Mouse (Mus musculus) gastrocnemius, adult 2 months (tissue): Measurements from ENCODE around the gene Fgfr2. TPM values are rescaled to one million over a fixed set of nuclear protein-coding genes. Genes with fewer than 3 reads are reported as not detected.

ENCODE experiments used
- DNase-seq: peaks from one replicate; pipeline ENCODE4 v3.0.0; 2022
- H3K27ac ChIP-seq: fragments of 200-600 bp; 2 replicates; pipeline ENCODE4 v1.8.1; 2022; ENCODE audit warnings: mild to moderate bottlenecking
- H3K4me3 ChIP-seq: fragments of 200-600 bp; 2 replicates; pipeline ENCODE4 v1.8.1; 2022; ENCODE audit warnings: mild to moderate bottlenecking, moderate library complexity
- CTCF ChIP-seq: fragments of 200-600 bp; IDR thresholded peaks from 2 replicates; pipeline ENCODE4 v1.8.1; 2022; ENCODE audit warnings: antibody characterized with exemption, mild to moderate bottlenecking, moderate library complexity
- intact Hi-C: fragments of 180-260 bp; cut with DNase I; formaldehyde crosslinking; loops from one replicate; pipeline ENCODE4 v1.15.1; 2025
- total RNA-seq, 2 experiments: library from RNA; stranded (reverse); gene quantifications; 2 replicates each; pipeline ENCODE4 v1.2.3; 2021

Fgfr2 gene
- total RNA-seq, 2 experiments from 2014 or later: 0.15 to 0.33 TPM

- intact Hi-C loops: no loop called here
- no peak for DNase-seq
These were observed 2754.1 kb downstream of the Fgfr2 start for GRCm38 (mm10) chr7:130368827-130369641.

GRCm38 (mm10) chr7:130368036-130368826 lies 2754.9 kb downstream of the Fgfr2 start:
- Histone ChIP-seq H3K4me3 (no peak overlapping the region), H3K27ac (no peak overlapping the region)
- intact Hi-C loops: no loop called here
- TF ChIP-seq CTCF: no peak
- no peak for DNase-seq

More at GRCm38 (mm10) chr7:130368827-130369641, 2754.1 kb downstream of the Fgfr2 start:
- Histone ChIP-seq H3K4me3 (no peak overlapping the region), H3K27ac (no peak overlapping the region)
- TF ChIP-seq CTCF: no peak

DNA sequence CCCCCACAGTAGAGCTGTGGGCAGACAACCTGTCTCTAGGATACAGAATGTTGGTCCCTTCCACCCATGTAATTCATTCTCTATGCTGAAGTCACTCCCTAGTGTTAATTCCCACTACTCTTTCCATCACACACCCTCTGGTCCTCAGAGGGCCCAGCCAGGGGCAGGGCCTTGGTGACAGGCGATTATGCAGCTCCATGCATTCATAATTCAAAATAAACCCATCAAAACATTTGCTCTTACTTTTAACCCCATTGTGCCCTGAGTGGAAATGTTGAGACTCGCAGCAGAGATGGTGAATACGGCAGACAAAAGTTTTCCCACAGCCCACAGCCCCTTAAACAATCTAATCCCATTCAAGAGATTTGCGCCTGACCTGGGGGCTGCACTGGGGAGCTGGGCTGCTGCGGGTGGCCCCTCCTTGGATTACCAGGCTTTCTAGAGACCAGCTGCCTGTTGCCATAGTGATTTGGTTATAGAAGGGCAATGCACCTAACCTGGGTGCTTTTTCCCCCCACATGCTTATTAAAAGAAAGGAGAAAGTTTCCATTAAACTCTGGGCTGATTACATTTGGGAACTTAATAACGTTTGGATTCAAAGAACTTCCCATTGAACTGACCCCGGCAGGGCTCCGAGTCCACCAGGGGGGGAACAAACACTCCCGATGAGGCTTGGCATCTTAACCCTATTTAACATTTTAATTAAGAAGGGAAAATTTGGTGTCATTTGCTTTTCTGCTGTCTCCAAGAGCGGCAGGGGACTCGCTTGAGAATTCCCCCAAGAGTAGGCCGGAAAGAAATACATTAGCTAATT lies 2755.7 kb downstream of the Fgfr2 start:
- no peak for TF ChIP-seq CTCF
- no peak overlapping the region for H3K27ac ChIP-seq
- intact Hi-C loops: no loop called here
- H3K4me3 ChIP-seq: no peak overlapping the region
- no peak for DNase-seq

- DNase-seq: no peak
- H3K27ac ChIP-seq: no peak overlapping the region
- TF ChIP-seq CTCF: no peak
- no peak overlapping the region for H3K4me3 ChIP-seq
- intact Hi-C loops: no loop called here
These were observed 2757.4 kb downstream of the Fgfr2 start for GRCm38 (mm10) chr7:130365711-130366110.

GRCm38 (mm10) chr7:130340412-130341152 lies 2782.6 kb downstream of the Fgfr2 start:
- no peak overlapping the region for H3K4me3 ChIP-seq
- H3K27ac ChIP-seq: no peak overlapping the region
- DNase-seq: no peak
- intact Hi-C loops: no loop called here
- TF ChIP-seq CTCF: no peak

- DNase-seq: no peak
- no peak for TF ChIP-seq CTCF
- Histone ChIP-seq H3K4me3 (no peak overlapping the region), H3K27ac (no peak overlapping the region)
- intact Hi-C loops: no loop called here
These were observed 2785.5 kb downstream of the Fgfr2 start for GRCm38 (mm10) chr7:130337601-130338000.

DNA sequence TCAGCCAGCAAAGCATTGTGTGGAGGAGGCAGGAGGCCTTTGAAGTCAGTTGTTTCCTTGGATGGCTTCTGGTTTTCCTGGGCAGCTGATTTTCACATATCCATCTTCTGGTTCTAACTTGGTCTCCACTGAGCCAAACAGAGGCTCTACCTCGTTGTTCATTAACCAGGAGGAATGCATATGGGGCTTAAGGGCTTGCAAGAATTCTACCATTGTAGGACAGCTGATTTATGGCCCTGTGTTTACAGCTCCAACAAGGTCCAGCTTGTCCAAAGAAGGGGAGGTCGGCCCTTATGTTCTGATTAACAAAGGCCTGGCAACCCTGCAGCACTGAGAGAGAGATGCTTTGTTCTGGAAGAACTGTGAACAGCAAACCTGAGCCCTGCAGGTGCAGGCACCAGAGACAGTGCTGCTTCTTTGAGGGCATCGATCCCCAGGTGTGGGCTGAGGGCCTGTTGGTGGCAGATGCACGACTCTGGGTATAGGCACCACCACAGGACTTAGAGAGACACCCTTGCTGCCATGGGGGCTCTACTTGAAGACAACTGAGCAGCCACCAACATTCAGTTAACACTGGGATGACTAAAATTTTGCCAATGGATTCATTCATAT lies 2787.6 kb downstream of the Fgfr2 start:
- no peak for DNase-seq
- H3K4me3 ChIP-seq: no peak overlapping the region
- H3K27ac ChIP-seq: no peak overlapping the region
- TF ChIP-seq CTCF: no peak
- intact Hi-C loops: no loop called here

DNA sequence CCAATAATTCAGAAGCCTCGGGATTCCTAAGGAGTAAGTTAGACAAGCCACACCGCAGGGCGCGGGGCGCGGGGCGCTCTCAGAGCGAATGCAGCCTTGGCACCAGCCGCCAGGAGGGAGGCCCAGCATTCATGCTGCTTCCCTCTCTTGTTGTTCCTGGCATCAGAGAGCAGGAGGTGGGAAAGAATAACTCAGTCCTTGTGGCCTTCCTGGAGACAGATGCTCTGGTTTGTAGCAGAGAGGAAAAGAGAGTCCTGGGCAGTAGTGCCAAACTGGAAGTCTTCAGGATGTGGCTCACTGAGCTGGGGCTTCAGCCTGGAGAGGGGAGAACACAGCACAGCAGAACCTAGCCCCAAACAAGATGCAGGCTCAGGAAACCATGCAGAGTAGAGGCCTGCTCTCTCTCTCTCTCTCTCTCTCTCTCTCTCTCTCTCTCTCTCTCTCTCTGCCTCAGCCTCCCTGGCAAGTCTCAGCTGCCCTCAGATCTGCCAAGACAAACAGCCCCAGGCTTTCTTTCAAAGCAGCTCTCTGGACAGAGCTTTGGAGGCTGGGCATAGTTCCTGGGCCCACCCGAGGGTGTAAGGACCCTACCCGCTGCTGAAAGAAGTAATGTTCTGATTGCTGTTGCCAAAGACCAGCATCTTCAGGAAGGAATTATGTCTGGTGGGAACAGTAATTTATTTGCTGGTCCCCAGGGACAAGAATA lies 2790.5 kb downstream of the Fgfr2 start:
- H3K27ac ChIP-seq: no peak overlapping the region
- DNase-seq: no peak
- TF ChIP-seq CTCF: no peak

GRCm38 (mm10) chr7:130327603-130328365 lies 2795.4 kb downstream of the Fgfr2 start:
- no peak overlapping the region for H3K27ac ChIP-seq
- intact Hi-C loops: no loop called here
- TF ChIP-seq CTCF: no peak
- DNase-seq: no peak
- no peak overlapping the region for H3K4me3 ChIP-seq

More for the DNA sequence above, 2790.5 kb downstream of the Fgfr2 start:
- no peak overlapping the region for H3K4me3 ChIP-seq
- intact Hi-C loops: no loop called here

- no peak for DNase-seq
- TF ChIP-seq CTCF: no peak
- Histone ChIP-seq H3K27ac (no peak overlapping the region), H3K4me3 (no peak overlapping the region)
- intact Hi-C loops: no loop called here
These were observed 2797.1 kb downstream of the Fgfr2 start for GRCm38 (mm10) chr7:130325983-130326433.
